Mouse (Mus musculus): Measurements from ENCODE around the gene Capzb. TPM values are rescaled to one million over a fixed set of nuclear protein-coding genes. Genes with fewer than 3 reads are reported as not detected.

The Capzb gene
- polyA plus RNA-seq, 1 experiment from 2014 or later = 330 TPM

GRCm38 (mm10) chr4:139287122-139287863, 94.6 kb downstream of the Capzb start:
- no peaks in the 10 kb centered on the region for H3K27me3 ChIP-seq (replicated peaks)
- no peaks in the 10 kb centered on the region for H3K4me1 ChIP-seq
- no peak overlapping the region for H3K4me2 ChIP-seq
- 82% methylated on average over 18 of the region's 18 CpGs for WGBS
- no peaks in the 10 kb centered on the region; the same call in 1 of the 2 replicates for H3K36me3 ChIP-seq (replicated peaks)
- no peaks in the 10 kb centered on the region for H3K9me3 ChIP-seq
- no peak overlapping the region for H3K27ac ChIP-seq
- H3K9ac ChIP-seq = no peak overlapping the region
- ATAC-seq (replicated peaks) = no peak
- no peak overlapping the region for H3K4me3 ChIP-seq

- no peaks in the 10 kb centered on the region for H3K9me3 ChIP-seq
Observed at GRCm38 (mm10) chr4:139289017-139289416, 96.3 kb downstream of the Capzb start.

GRCm38 (mm10) chr4:139291099-139291498, 98.4 kb downstream of the Capzb start:
- H3K4me3 ChIP-seq = no peak overlapping the region
- no peak overlapping the region for H3K4me2 ChIP-seq
- H3K4me1 ChIP-seq = no peaks in the 10 kb centered on the region
- ATAC-seq (replicated peaks) = no peak
- 86% methylated on average over 16 of the region's 16 CpGs for WGBS
- H3K9me3 ChIP-seq = no peaks in the 10 kb centered on the region
- H3K36me3 ChIP-seq (replicated peaks) = no peaks in the 10 kb centered on the region; the same call in 1 of the 2 replicates
- H3K9ac ChIP-seq = no peak overlapping the region
- H3K27ac ChIP-seq = no peak overlapping the region
- no peaks in the 10 kb centered on the region for H3K27me3 ChIP-seq (replicated peaks)

More at GRCm38 (mm10) chr4:139289017-139289416, 96.3 kb downstream of the Capzb start:
- WGBS = 66% methylated on average over 10 of the region's 10 CpGs
- Histone ChIP-seq H3K9ac (no peak overlapping the region), H3K4me1 (no peaks in the 10 kb centered on the region), H3K27me3 (replicated peaks) (no peaks in the 10 kb centered on the region), H3K4me3 (no peak overlapping the region), H3K27ac (no peak overlapping the region), H3K36me3 (replicated peaks) (no peaks in the 10 kb centered on the region; the same call in 1 of the 2 replicates), H3K4me2 (no peak overlapping the region)
- ATAC-seq (replicated peaks) = no peak

- WGBS = 94% methylated on average over 5 of the region's 5 CpGs
- no peak overlapping the region for H3K27ac ChIP-seq
- H3K4me3 ChIP-seq = no peak overlapping the region
- H3K9ac ChIP-seq = no peak overlapping the region
- no peak for ATAC-seq (replicated peaks)
- H3K4me1 ChIP-seq = no peaks in the 10 kb centered on the region
- H3K4me2 ChIP-seq = no peak overlapping the region
- no peaks in the 10 kb centered on the region; the same call in 1 of the 2 replicates for H3K36me3 ChIP-seq (replicated peaks)
- no peaks in the 10 kb centered on the region for H3K27me3 ChIP-seq (replicated peaks)
- H3K9me3 ChIP-seq = no peaks in the 10 kb centered on the region
Observed at GRCm38 (mm10) chr4:139292038-139292437, 99.3 kb downstream of the Capzb start.

- Histone ChIP-seq H3K36me3 (replicated peaks) (0 out of 2 replicates have a peak, but pooled peaks cover 12% of the 10 kb centered on the region), H3K4me3 (no peak overlapping the region), H3K9ac (no peak overlapping the region), H3K9me3 (no peaks in the 10 kb centered on the region), H3K27me3 (replicated peaks) (no peaks in the 10 kb centered on the region), H3K4me2 (no peak overlapping the region), H3K27ac (no peak overlapping the region), H3K4me1 (no peaks in the 10 kb centered on the region)
- ATAC-seq (replicated peaks) = no peak
- WGBS = 80% methylated on average over 4 of the region's 4 CpGs
Observed at GRCm38 (mm10) chr4:139297566-139297965, 104.9 kb downstream of the Capzb start.

GRCm38 (mm10) chr4:139298671-139299366, 106.1 kb downstream of the Capzb start:
- Histone ChIP-seq H3K27me3 (replicated peaks) (no peaks in the 10 kb centered on the region), H3K27ac (no peak overlapping the region), H3K9ac (no peak overlapping the region), H3K9me3 (no peaks in the 10 kb centered on the region), H3K4me1 (no peaks in the 10 kb centered on the region), H3K36me3 (replicated peaks) (0 out of 2 replicates have a peak, but pooled peaks cover 12% of the 10 kb centered on the region), H3K4me2 (no peak overlapping the region), H3K4me3 (no peak overlapping the region)
- no peak for ATAC-seq (replicated peaks)
- 86% methylated on average over 12 of the region's 12 CpGs for WGBS

- no peak overlapping the region for H3K27ac ChIP-seq
- ATAC-seq (replicated peaks) = no peak
- WGBS = 94% methylated on average over 8 of the region's 8 CpGs
Observed at GRCm38 (mm10) chr4:139301780-139302179, 109.1 kb downstream of the Capzb start.

GRCm38 (mm10) chr4:139302241-139302640, 109.5 kb downstream of the Capzb start:
- Histone ChIP-seq H3K27ac (no peak overlapping the region), H3K36me3 (replicated peaks) (0 out of 2 replicates have a peak, but pooled peaks cover 12% of the 10 kb centered on the region), H3K4me2 (no peak overlapping the region), H3K9me3 (no peaks in the 10 kb centered on the region), H3K27me3 (replicated peaks) (no peaks in the 10 kb centered on the region), H3K9ac (no peak overlapping the region), H3K4me1 (no peaks in the 10 kb centered on the region), H3K4me3 (no peak overlapping the region)
- no peak for ATAC-seq (replicated peaks)
- WGBS = 72% methylated on average over 5 of the region's 5 CpGs

More at GRCm38 (mm10) chr4:139301780-139302179, 109.1 kb downstream of the Capzb start:
- no peak overlapping the region for H3K4me3 ChIP-seq
- no peak overlapping the region for H3K4me2 ChIP-seq
- 0 out of 2 replicates have a peak, but pooled peaks cover 12% of the 10 kb centered on the region for H3K36me3 ChIP-seq (replicated peaks)
- no peaks in the 10 kb centered on the region for H3K4me1 ChIP-seq
- no peaks in the 10 kb centered on the region for H3K9me3 ChIP-seq
- H3K27me3 ChIP-seq (replicated peaks) = no peaks in the 10 kb centered on the region
- no peak overlapping the region for H3K9ac ChIP-seq

GRCm38 (mm10) chr4:139305521-139305920, 112.8 kb downstream of the Capzb start:
- Histone ChIP-seq H3K27ac (no peak overlapping the region), H3K9ac (no peak overlapping the region), H3K27me3 (replicated peaks) (no peaks in the 10 kb centered on the region), H3K36me3 (replicated peaks) (0 out of 2 replicates have a peak, but pooled peaks cover 7% of the 10 kb centered on the region), H3K4me3 (no peak overlapping the region), H3K4me2 (no peak overlapping the region), H3K4me1 (peaks cover 17% of the 10 kb centered on the region), H3K9me3 (no peaks in the 10 kb centered on the region)
- no peak for ATAC-seq (replicated peaks)
- WGBS = 94% methylated on average over 3 of the region's 3 CpGs

- H3K9ac ChIP-seq = no peak overlapping the region
- WGBS = 86% methylated on average over 5 of the region's 5 CpGs
- no peak overlapping the region for H3K4me3 ChIP-seq
Observed at GRCm38 (mm10) chr4:139307916-139308315, 115.2 kb downstream of the Capzb start.

GRCm38 (mm10) chr4:139309651-139310050, 117.0 kb downstream of the Capzb start:
- H3K36me3 ChIP-seq (replicated peaks) = no peaks in the 10 kb centered on the region
- no peaks in the 10 kb centered on the region for H3K27me3 ChIP-seq (replicated peaks)
- 23% methylated on average over 6 of the region's 6 CpGs for WGBS
- H3K9ac ChIP-seq = peak overlapping the region; percentile 84
- H3K27ac ChIP-seq = no peak overlapping the region
- ATAC-seq (replicated peaks) = 0 out of 2 replicates have a peak, but pooled peaks have one; percentile 1
- peak overlapping the region; percentile 82 for H3K4me3 ChIP-seq
- H3K4me1 ChIP-seq = peaks cover 28% of the 10 kb centered on the region
- H3K9me3 ChIP-seq = no peaks in the 10 kb centered on the region
- H3K4me2 ChIP-seq = peak overlapping the region; percentile 70

More at GRCm38 (mm10) chr4:139307916-139308315, 115.2 kb downstream of the Capzb start:
- no peak overlapping the region for H3K27ac ChIP-seq
- H3K4me2 ChIP-seq = no peak overlapping the region
- no peaks in the 10 kb centered on the region for H3K36me3 ChIP-seq (replicated peaks)
- H3K27me3 ChIP-seq (replicated peaks) = no peaks in the 10 kb centered on the region
- no peak for ATAC-seq (replicated peaks)
- peaks cover 28% of the 10 kb centered on the region for H3K4me1 ChIP-seq
- no peaks in the 10 kb centered on the region for H3K9me3 ChIP-seq

GRCm38 (mm10) chr4:139310171-139310898, 117.6 kb downstream of the Capzb start, which contains the start of the genes Pqlc2 and Akr7a5:
Gene Pqlc2 (minus strand): TSS chr4:139310708.
Gene Akr7a5 (plus strand): TSS chr4:139310744.
- Histone ChIP-seq H3K9ac (peak within 1 kb of the TSS; percentile 84), H3K27ac (peak within 1 kb of the TSS; percentile 77), H3K4me2 (peak within 1 kb of the TSS; percentile 70), H3K9me3 (no peaks in the 10 kb centered on the region), H3K4me3 (peak within 1 kb of the TSS; percentile 82), H3K27me3 (replicated peaks) (no peaks in the 10 kb centered on the region), H3K36me3 (replicated peaks) (no peaks in the 10 kb centered on the region; the same call in 1 of the 2 replicates), H3K4me1 (peaks cover 28% of the 10 kb centered on the region)
- peak; percentile 90 for ATAC-seq (replicated peaks)
- under 1% methylated on average over 63 of the region's 63 CpGs for WGBS

Measured in midbrain, embryonic 15.5 days (tissue).